Comparison of ENCODE assay signal across 8 mouse cellular contexts in the genomic region with DNA sequence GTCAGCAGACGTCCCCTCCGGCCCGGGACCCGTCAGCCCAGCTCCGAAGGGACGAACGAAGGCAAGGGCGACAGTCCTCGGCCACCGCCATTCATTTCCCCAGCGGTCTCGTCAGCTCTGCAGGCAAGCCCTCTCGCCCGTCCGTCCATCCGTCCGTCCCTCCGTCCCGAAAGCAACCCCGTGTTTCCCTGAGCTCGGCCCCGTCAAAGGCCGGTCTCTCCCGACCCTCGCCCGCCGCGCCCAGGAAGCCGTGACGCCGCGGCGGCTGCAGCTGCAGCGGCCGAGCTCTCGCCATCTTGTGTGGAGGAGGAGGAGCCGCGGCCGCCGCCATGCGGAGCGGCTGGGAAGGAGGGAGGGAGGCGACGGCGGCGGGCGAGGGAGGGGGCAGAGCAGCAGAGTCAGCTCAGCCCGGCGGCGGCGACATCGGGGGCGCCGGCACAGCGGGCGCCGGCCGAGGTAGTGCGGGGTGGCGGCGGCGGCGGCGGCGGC. TPM values are rescaled to one million over a fixed set of nuclear protein-coding genes. Genes with fewer than 3 reads are reported as not detected.
DNase-seq lines count a peak whose midpoint lies in the region; ATAC-seq lines count a peak whose summit lies in the region.

No protein-coding gene starts in this region.

- H3K36me3 ChIP-seq in erythroblast, embryonic 14.5 days (ENCODE audit: control insufficient read depth), result peaks cover 25% of the 10 kb centered on the region
- peaks cover 24% of the 10 kb centered on the region for H3K36me3 ChIP-seq in heart, embryonic 13.5 days
- H3K36me3 ChIP-seq in liver, embryonic 12.5 days, result peaks cover 24% of the 10 kb centered on the region
- peaks cover 17% of the 10 kb centered on the region for H3K36me3 ChIP-seq in stomach, embryonic 14.5 days (ENCODE audit: control insufficient read depth, insufficient read depth, low read length)

- peak; percentile 72 for ATAC-seq in heart, embryonic 13.5 days (ENCODE audit: extremely low read depth, insufficient number of reproducible peaks, low FRiP score, low TSS enrichment)
- ATAC-seq in liver, embryonic 12.5 days, result peak; percentile 16
- peak; percentile 75 for ATAC-seq in stomach, embryonic 14.5 days (ENCODE audit: insufficient number of reproducible peaks, insufficient read depth, low FRiP score, low read depth)

- peaks cover 2% of the 10 kb centered on the region for H3K27me3 ChIP-seq in erythroblast, embryonic 14.5 days (ENCODE audit: control insufficient read depth)
- H3K27me3 ChIP-seq in heart, embryonic 13.5 days (replicated peaks), result no peaks in the 10 kb centered on the region
- H3K27me3 ChIP-seq in liver, embryonic 12.5 days (replicated peaks), result peaks cover 6% of the 10 kb centered on the region; the same call in 1 of the 2 replicates
- no peaks in the 10 kb centered on the region for H3K27me3 ChIP-seq in stomach, embryonic 14.5 days (ENCODE audit: control insufficient read depth, insufficient read depth, low read length)

- DNase-seq in B cell, adult 2 months, result peak; percentile 87 to 89
- DNase-seq in brain, embryonic 18.5 days (ENCODE audit: low read depth, low spot score), result peak; percentile 58
- DNase-seq in kidney, postnatal 10 days, result peak; percentile 89
- peak; percentile 86 for DNase-seq in naive thymus-derived CD4-positive, alpha-beta T cell, adult 2 months (ENCODE audit: low read depth)

- peak overlapping the region; percentile 100 for H3K27ac ChIP-seq in heart, embryonic 13.5 days (replicated peaks)
- H3K27ac ChIP-seq in liver, embryonic 12.5 days, result peak overlapping the region; percentile 96
- peak overlapping the region; percentile 99 for H3K27ac ChIP-seq in stomach, embryonic 14.5 days (ENCODE audit: low read length)

- H3K9ac ChIP-seq in heart, embryonic 13.5 days, result peak overlapping the region; percentile 100
- peak overlapping the region; percentile 100 for H3K9ac ChIP-seq in liver, embryonic 12.5 days
- peak overlapping the region; percentile 100 for H3K9ac ChIP-seq in stomach, embryonic 14.5 days (replicated peaks; ENCODE audit: low read depth, low read length)

- peak overlapping the region; percentile 100 for H3K4me3 ChIP-seq in erythroblast, embryonic 14.5 days (replicated peaks)
- H3K4me3 ChIP-seq in heart, embryonic 13.5 days, result peak overlapping the region; percentile 100
- H3K4me3 ChIP-seq in liver, embryonic 12.5 days, result peak overlapping the region; percentile 94
- peak overlapping the region; percentile 99 for H3K4me3 ChIP-seq in stomach, embryonic 14.5 days (ENCODE audit: low read depth, low read length)

- 0% methylated on average over 35 of the region's 65 CpGs for WGBS in heart, embryonic 13.5 days
- 2% methylated on average over 48 of the region's 65 CpGs for WGBS in liver, embryonic 12.5 days (ENCODE audit: insufficient replicate concordance)
- 0% methylated on average over 39 of the region's 65 CpGs for WGBS in stomach, embryonic 14.5 days

- H3K9me3 ChIP-seq in erythroblast, embryonic 14.5 days (ENCODE audit: control insufficient read depth, low read length), result no peaks in the 10 kb centered on the region
- no peaks in the 10 kb centered on the region for H3K9me3 ChIP-seq in heart, embryonic 13.5 days
- no peaks in the 10 kb centered on the region for H3K9me3 ChIP-seq in liver, embryonic 12.5 days (replicated peaks)
- no peaks in the 10 kb centered on the region for H3K9me3 ChIP-seq in stomach, embryonic 14.5 days (ENCODE audit: control insufficient read depth, low read depth, low read length)

- peak overlapping the region; percentile 74 for H3K4me2 ChIP-seq in heart, embryonic 13.5 days
- peak overlapping the region; percentile 82 for H3K4me2 ChIP-seq in liver, embryonic 12.5 days
- H3K4me2 ChIP-seq in stomach, embryonic 14.5 days (replicated peaks; ENCODE audit: low read depth, low read length), result peak overlapping the region; percentile 76

- peaks cover 38% of the 10 kb centered on the region for H3K4me1 ChIP-seq in erythroblast, embryonic 14.5 days (ENCODE audit: control insufficient read depth)
- peaks cover 50% of the 10 kb centered on the region for H3K4me1 ChIP-seq in heart, embryonic 13.5 days
- peaks cover 53% of the 10 kb centered on the region for H3K4me1 ChIP-seq in liver, embryonic 12.5 days
- peaks cover 18% of the 10 kb centered on the region for H3K4me1 ChIP-seq in stomach, embryonic 14.5 days (ENCODE audit: control insufficient read depth, insufficient read depth, low read length)

RNA-seq across cellular contexts. Expression of a gene that starts 0.4 kb away (rescaled TPM):
- 1.2 and 1.7 TPM in 2 replicates for polyA plus RNA-seq in erythroblast, embryonic 14.5 days (2012)
- 9.8 and 11.0 TPM in 2 replicates for polyA plus RNA-seq in heart, embryonic 13.5 days (2015; fragmentation: Nextera tagmentation; extraction: Ambion mirVana)
- 9.3 and 10.0 TPM in 2 replicates for polyA plus RNA-seq in liver, embryonic 12.5 days (2016; fragmentation: Nextera tagmentation; extraction: Ambion mirVana)
- 31.1 and 39.0 TPM in 2 replicates for polyA plus RNA-seq in stomach, embryonic 14.5 days (2014; fragmentation: Nextera tagmentation; extraction: Ambion mirVana)

RNA-seq across cellular contexts. Expression of a gene that starts 42.7 kb away (rescaled TPM):
- not detected in 2 replicates for polyA plus RNA-seq in erythroblast, embryonic 14.5 days (2012)
- polyA plus RNA-seq in heart, embryonic 13.5 days (2015; fragmentation: Nextera tagmentation; extraction: Ambion mirVana), result not detected in 2 replicates
- 0.05 TPM in 1 of 2 replicates, not detected in the other for polyA plus RNA-seq in liver, embryonic 12.5 days (2016; fragmentation: Nextera tagmentation; extraction: Ambion mirVana)
- 0.13 and 0.27 TPM in 2 replicates for polyA plus RNA-seq in stomach, embryonic 14.5 days (2014; fragmentation: Nextera tagmentation; extraction: Ambion mirVana)

Comparison
In these comparisons a context has a peak if more than half of its experiments do, and no peak if none do; other contexts are left out.
1. Peak in every context shown above with its lines: DNase-seq, ATAC-seq, H3K4me3 ChIP-seq and H3K27ac ChIP-seq.
2. ATAC-seq: peak in every context shown above with its lines; median percentile 75 in stomach, embryonic 14.5 days; 72 in heart, embryonic 13.5 days; 16 in liver, embryonic 12.5 days.